Mouse (Mus musculus): ENCODE results near the gene Gper1.

Gper1 gene

GRCm38 (mm10) chr5:139411665-139412314 lies 11.2 kb upstream of the Gper1 start:
- DNase-seq (ENCODE audit: low spot score in 2 of 2) = no peak

- DNase-seq (ENCODE audit: low spot score in 2 of 2) = no peak
Measured at GRCm38 (mm10) chr5:139413545-139413944, 9.4 kb upstream of the Gper1 start.

DNA sequence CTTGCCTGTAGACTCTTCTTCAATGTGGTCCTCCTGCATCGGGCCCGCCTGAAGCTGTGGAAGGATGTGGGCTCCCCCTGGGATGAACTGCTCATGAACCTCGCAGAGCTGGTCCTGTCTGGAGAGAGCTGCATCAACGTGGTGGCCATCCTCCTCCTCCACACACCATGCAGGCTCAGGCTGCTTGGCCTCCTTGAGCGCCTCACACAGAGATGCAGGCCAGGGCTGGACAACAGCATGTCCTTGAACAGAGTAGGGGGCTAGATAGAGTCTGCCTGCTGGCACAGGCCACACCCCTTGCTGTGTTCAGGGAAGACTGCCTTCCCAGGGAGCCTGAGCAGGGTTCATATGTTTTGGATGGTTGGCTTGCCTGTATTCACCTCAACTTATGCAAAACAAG lies 8.0 kb upstream of the Gper1 start:
- DNase-seq (ENCODE audit: low spot score in 2 of 2) = no peak

GRCm38 (mm10) chr5:139416942-139417341 lies 6.0 kb upstream of the Gper1 start:
- no peak for DNase-seq (ENCODE audit: low spot score in 2 of 2)

GRCm38 (mm10) chr5:139417480-139417879 lies 5.5 kb upstream of the Gper1 start:
- DNase-seq (ENCODE audit: low spot score in 2 of 2) = no peak

DNA sequence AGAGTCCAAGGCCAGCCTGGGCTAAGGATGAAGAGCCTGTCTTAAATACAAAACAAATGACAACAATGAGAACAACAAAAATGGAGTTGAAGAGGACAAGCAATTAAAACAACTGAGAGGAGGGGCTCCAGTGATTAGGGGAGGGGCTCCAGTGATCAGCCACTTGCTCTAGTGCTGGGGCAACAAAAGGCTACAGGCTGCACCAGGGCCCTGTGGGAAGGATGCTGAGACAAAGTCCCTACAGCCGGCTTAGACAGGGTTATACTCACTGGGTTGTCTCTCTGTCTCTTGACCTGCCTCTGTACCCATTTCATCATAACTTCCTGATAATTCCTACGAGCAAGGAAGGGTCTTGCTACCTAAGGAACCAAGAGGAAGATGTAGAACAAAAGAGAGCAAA lies 4.8 kb upstream of the Gper1 start:
- no peak for DNase-seq (ENCODE audit: low spot score in 2 of 2)

DNA sequence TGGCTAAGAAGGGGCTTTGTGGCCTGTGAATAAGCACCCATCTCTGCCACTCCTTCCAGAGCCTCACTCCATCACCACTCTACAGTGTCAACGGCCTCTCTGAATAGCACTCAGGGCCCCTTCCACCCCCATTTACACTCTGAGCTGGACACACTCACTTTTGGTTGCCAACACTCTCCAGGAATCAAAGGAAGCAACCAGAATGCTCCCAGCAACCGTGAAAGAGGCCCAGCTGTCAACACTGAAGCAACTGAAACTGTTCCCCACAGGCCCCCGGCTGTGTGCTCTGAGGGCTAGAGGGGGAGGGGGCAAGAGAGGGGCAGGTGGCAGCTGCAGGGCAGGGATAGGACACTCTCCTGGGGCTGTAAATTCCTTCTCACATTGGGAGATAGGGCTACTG lies 4.3 kb upstream of the Gper1 start:
- no peak for DNase-seq (ENCODE audit: low spot score in 2 of 2)

DNA sequence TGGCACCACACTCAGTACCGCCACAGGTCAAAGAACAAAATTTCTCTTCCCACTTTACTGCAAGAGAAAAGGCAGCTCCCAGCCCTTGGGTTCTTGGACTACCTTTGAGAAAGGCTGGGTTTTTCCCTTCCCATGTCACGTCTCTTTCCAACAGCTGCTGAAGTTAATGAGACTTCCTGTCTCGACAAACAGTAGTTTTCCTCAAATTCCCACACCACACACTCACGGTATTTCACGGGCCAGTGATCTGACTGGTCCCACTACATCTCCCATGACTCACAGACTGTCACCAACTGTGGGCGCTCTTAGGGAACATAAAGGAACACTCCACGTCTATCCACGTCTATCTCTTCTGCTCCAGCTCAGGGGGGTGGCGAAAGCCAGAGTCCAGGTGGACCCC lies 2.2 kb downstream of the Gper1 start:
- DNase-seq (ENCODE audit: low spot score in 2 of 2) = no peak

GRCm38 (mm10) chr5:139427001-139427400 lies 4.0 kb downstream of the Gper1 start:
- DNase-seq (ENCODE audit: low spot score in 2 of 2) = no peak

DNA sequence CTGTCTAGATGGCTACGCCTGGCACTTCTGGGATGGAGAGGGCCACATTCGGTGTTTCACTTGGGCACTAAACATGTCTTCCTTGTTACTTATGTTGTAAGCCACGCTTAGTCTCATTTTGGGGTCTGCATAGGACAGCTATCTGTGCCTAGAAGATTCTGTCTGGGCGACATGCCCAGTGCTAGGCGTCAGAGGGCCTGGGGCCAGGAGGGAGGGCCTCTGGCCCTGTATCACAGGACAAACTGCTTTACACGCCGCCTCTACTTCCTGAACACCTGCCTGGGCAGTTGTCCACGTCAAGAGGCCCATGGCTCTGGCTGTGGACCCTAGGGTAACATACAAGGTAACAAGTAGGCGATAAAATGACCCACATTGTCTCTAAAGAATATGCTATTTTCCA lies 5.0 kb downstream of the Gper1 start:
- DNase-seq (ENCODE audit: low spot score in 2 of 2) = no peak

- DNase-seq (ENCODE audit: low spot score in 2 of 2) = no peak
Measured at GRCm38 (mm10) chr5:139429818-139430341, 6.9 kb downstream of the Gper1 start.

GRCm38 (mm10) chr5:139432333-139432732 lies 9.4 kb downstream of the Gper1 start:
- no peak for DNase-seq (ENCODE audit: low spot score in 2 of 2)

DNA sequence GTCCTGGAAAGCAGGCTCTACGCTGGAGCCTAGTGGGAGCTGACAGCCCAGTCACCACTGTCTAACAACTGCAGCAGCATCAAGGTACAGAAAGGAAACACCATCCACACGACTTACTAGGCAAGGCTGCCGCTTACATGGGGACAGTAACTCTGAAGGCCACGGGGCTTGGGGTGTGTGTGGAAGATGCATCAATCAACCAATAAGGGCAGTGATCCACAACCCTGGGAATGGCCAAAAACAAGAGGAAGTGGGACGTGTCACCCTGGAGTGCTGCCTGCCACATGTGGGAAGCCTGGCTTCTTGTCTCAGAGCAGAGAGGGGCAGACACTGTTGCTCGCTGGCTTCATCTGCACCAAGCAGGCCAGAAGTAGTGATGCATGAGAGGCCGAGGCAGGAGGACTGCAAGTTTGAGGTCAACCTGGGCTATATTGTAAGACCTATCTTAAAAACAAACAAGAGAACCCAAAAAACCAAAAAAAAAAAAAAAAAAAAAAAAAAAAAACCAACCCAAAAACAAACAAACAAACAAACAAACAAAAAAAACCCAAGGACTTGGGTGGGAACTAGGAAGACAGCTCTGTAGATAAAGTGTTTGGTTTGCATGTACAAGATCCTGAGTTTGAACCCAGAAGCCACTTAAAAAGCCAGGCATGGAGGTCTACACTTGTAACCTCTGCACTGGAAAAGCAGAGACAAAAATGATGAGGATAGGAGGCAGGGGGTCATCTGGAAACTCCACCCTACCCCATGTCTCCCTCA lies 10.0 kb downstream of the Gper1 start:
- DNase-seq (ENCODE audit: low spot score in 2 of 2) = no peak

- no peak for DNase-seq (ENCODE audit: low spot score in 2 of 2)
Measured at GRCm38 (mm10) chr5:139433842-139434568, 11.1 kb downstream of the Gper1 start.

DNA sequence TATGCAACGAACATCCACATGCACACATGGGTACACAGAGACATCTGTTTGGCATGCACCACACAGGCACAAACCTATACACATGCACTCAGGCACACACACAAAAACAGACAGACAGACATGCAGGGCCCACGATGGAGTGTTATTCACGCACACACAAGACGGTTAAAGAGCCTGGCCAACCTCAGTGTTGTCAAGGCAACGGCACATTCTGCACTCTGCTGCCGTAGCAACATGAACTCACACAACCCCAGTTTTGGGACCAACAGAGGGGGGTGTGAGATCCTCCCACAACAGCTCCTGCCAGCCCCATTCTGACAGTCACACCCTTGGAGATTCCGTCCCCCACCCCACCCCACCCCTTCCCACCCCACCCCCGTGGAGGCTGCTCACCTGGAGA lies 12.0 kb downstream of the Gper1 start:
- no peak for DNase-seq (ENCODE audit: low spot score in 2 of 2)

- no peak for DNase-seq (ENCODE audit: low spot score in 2 of 2)
Measured at GRCm38 (mm10) chr5:139437769-139438168, 14.8 kb downstream of the Gper1 start.

DNA sequence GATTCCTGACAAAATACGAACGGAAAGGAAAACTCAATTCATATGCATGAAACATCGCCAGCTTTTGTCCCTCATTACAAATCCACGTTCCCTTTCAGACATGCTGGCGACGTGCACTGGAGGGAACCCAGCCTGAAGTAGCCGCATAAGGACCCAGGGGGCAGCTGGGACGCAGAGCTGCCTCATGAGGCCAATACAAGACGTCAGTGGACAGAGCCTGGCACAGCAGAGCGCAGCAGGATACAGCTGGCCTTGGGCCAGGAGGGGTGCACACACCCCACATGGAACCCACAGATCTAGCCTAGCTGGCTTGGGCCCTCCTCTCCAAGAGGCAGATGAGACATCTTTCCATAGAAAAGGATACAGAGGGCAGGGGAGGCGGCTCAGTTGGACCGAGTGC lies 15.5 kb downstream of the Gper1 start:
- no peak for DNase-seq (ENCODE audit: low spot score in 2 of 2)

GRCm38 (mm10) chr5:139440451-139440850 lies 17.5 kb downstream of the Gper1 start:
- no peak for DNase-seq (ENCODE audit: low spot score in 2 of 2)

DNA sequence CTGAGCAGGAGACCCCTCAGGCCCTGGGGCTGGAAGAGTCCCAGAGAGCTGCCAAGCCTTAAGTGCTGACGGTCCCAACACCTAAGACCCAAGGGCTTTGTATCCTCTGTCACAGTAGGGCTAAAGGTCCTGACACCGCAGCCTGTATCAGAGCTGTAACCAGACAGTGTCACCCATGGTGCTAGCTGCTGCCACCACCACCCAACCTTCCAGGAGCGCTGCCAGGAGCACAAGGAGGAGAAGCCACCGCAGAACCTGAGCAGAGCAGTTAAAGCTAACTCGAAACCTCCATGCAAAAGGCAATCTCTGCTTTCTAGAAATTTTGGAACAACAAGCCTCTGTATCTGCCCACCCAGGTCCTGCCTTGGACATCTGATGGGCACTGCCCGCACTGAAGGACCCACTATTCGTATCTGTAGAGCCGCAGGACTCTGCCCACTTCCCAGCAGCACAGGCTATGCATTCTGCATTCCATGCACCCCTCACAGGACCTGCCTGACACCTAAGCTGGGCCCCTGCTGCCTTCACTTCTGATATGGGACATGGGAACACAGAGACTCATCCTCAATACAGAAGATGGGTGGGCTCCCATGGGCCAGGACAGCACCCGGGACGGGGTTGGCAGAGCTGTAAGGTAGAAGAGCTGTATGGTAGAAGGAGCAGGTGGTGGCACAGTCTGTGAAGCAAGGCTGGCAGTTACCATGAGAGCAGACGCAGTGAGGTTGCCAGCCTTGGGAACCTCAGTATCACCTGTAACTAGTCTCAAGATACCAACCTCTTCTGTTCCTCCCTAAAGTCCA lies 18.2 kb downstream of the Gper1 start:
- DNase-seq (ENCODE audit: low spot score in 2 of 2) = no peak

DNA sequence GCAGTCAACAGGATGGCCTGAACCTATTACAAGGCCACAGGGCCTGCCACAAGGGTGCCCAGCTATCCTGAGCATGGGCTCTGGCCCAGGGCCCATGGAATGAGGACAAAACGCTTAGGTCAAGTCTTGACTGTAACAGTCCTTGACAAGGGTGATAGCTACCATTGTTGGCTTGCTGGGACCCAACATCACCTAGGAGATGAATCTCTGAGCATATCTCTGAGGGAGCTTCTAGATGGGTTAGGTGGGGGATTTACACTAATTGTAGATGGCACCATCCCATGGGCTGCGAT lies 18.7 kb downstream of the Gper1 start:
- DNase-seq (ENCODE audit: low spot score in 2 of 2) = no peak

DNA sequence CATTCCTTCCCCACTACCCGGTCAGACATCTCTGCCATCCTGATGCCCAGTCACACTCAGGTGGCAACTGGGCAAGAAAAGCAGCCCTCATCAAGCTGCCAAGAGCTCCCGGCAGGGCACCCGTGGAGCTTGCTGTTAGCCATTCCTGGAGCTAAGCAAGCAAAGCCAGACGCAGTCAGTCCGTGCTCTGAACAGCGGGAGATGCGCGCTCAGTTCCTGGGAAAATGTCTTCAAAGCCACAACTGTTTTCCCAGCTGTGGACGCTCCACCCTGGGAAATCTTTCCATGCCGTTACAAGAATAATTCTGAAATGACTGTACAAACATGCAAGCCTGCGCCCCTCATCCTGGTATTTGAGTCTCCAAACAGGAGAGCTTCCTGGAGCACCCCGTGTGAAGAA lies 19.5 kb downstream of the Gper1 start:
- no peak for DNase-seq (ENCODE audit: low spot score in 2 of 2)

DNA sequence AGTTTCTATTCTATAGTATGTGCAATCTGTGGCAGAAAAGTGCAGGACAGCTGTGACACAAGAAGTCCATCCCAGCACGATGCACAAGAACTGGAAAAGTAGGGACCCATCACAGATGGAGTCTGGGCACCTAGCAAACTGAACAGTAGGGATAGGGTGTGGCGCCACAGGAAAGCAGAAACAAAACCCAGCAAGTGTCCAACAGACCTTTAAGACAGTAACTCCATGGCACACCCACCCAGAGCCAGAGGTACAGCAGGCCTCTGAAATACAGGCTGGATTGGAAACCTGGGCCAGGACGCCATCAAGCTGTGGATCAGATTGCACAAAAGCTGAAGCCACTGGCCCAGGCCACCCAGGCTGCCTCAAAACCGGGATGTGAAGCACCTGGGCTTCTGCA lies 20.0 kb downstream of the Gper1 start:
- DNase-seq (ENCODE audit: low spot score in 2 of 2) = no peak
